Mouse (Mus musculus): ENCODE measurements around the gene Zp1. TPM values are rescaled to one million over a fixed set of nuclear protein-coding genes. Genes with fewer than 3 reads are reported as not detected.
A peak's percentile ranks its signal among the peaks of the same experiment; 100 is the strongest.

Zp1 gene
- total RNA-seq, 2 experiments from 2014 or later: not detected

GRCm38 (mm10) chr19:10892201-10892600 is 28.2 kb downstream of the Zp1 start:
- intact Hi-C loops (cut with DNase I): no loop called here
- no peak for DNase-seq (ENCODE audit: low spot score in 2 of 2)

GRCm38 (mm10) chr19:10881426-10882154 is 38.8 kb downstream of the Zp1 start, which contains the start of gene Tmem109:
Gene Tmem109, minus strand, starts transcription at chr19:10882001.
- DNase-seq (ENCODE audit: low spot score in 2 of 2): peak; percentile 93 to 95
- intact Hi-C loops (cut with DNase I): loop anchor here (1.0 kb wide), 1 partner anchor 11 kb away; no protein-coding TSS in a partner anchor

DNA sequence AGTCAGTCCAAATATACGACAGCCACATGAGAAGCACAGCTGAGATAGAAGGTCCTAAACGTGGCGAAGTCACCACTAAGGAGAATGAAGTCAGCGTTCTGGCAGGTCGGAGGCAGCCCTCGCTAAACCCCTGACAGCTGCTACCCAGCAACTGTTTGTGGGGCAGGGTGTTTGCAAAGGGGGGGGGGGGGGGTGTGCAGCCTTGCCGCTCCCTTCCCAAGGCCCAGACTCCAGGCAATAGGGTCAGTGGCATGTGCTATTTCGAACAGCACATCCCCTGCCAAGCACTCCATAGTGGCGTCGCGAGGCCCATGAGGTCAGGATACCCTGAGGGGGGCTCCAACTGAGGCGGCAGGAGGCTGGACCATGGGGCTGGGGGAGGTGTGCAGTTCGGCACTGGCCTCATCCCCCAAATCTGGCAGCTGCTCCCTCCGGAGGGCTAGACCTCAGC is 39.4 kb downstream of the Zp1 start:
- intact Hi-C loops (cut with DNase I): loop anchor here (1.0 kb wide), 1 partner anchor 11 kb away; no protein-coding TSS in a partner anchor
- no peak for DNase-seq (ENCODE audit: low spot score in 2 of 2)

DNA sequence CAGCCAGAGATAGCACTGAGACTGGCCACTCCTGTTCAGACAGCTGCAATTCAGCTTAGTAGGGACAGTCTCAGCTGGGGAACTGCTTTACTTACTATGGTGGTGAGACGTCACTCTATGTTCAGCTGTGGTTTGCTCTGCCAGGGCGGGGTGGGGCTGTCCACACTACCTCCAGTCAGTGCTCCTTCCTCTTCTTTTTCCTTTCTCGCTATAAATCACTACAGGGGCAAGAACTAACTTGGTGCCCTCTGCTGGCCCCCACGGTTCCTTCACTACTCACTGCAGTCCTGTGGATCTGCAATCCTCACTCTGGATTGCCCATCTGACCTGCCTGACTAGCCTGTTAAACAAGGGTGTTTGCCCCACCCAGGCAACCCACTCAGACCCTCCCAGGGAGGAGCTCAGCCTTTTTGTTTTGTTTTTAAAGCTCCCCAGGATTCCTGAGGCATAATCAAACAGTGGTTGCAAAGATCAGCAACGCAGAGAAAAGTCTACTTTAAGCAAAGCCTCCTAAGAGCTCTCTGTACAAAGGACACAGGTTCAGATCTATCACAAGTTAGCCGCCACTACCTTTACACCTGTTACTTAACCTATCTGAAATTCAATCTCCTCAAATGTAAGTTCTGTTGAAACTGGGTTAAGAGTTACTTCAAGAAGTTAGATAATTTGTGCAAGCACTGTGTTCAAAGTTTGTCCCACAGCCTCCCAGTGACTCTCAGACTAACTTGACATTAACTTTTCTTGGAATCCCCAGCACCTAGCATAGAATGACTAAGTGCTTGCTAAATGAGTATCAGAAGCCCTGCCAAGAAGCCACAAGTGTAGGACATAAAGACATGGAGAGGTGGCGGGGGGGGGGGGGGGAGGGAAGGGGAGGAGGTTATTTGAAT is 40.1 kb downstream of the Zp1 start:
- intact Hi-C loops (cut with DNase I): no loop called here
- DNase-seq (ENCODE audit: low spot score in 2 of 2): peak; percentile 41 to 59

DNA sequence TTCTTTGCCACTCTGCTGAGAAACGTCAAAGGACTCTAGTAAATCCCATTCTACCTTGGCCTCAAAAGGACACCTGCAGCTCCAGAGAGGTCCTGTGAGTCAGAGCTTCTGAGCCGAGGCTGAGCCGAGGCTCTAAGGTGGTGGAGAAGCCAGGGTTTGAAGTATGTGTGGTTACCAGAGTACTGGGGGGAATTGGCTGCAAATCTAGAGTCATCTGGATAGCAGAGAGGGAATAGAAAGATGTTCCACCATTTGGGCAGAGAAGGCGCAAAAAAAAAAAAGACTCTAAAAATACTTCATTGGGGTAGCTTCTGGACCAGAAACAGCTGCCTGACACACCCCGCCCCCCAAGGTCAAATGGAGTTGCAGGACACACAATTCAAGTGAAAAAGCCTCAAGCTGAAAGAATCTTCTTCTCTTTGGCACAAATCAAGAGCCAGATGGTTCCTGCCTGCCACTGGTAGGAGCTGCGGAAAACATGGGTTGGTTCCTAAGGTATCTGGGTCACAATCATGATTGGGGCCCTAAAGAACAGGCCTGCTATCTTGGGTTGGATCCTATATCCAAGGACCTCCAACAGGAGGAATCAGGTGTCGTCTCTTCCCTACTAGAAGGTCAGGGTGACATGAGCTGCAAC is 42.1 kb downstream of the Zp1 start:
- intact Hi-C loops (cut with DNase I): no loop called here

DNA sequence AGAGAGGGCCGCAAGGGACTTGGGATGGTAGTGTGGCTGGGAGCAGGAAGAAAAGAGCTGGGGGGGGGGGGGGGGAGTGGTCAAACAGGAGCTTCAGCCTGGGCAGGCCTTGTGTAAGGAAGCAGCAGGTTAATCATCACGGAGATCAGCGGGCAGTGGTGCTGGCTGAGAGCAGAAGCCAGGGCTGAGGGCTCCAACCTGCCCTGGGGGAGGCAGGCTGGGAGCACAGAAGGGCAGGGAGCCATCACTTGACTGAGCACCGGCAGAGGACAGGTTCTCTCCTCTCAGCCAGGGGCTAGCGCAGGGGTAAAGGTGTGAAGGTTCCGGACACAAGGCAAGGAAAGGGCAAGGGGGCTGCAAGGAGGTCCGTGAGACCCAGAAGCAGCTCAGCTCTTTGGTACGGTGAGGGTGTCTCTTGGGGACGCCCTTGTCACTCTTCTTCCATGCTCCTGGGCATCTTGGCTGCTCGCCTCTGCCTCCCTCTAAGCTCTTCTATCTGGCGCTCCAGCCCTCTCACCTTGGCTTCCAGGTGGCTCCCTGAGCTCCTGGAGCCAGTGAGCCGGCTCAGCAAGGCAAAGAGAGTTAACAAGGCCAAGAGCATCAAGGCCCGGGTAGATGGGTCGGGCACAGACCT is 49.0 kb downstream of the Zp1 start:
- DNase-seq (ENCODE audit: low spot score in 2 of 2): no peak
- intact Hi-C loops (cut with DNase I): no loop called here

More for the DNA sequence above, 42.1 kb downstream of the Zp1 start:
- no peak for DNase-seq (ENCODE audit: low spot score in 2 of 2)

DNA sequence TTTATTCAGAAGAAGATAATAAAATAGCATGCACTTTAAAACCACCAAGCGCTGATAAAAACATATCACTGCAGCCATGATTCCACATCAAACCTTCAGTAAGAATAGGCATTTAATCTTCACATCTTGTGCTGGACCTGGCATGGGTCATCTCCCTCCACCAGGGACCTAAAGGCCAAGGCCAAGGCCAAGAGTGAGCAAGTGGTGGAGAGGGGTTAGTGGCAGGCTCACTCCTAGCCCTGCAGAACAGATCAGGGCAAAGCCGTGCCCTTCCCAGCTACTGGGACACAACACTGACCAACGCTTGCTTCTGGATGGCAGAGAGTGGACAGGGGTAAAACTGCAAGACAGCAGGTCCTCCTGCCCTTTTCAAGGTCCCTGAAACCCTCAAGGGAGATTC is 49.8 kb downstream of the Zp1 start:
- intact Hi-C loops (cut with DNase I): loop anchor here (1.0 kb wide), 1 partner anchor 11 kb away; no protein-coding TSS in a partner anchor
- no peak for DNase-seq (ENCODE audit: low spot score in 2 of 2)

GRCm38 (mm10) chr19:10869886-10870527 is 50.4 kb downstream of the Zp1 start, which contains the start of gene Tmem132a:
Gene Tmem132a, minus strand, starts transcription at chr19:10869940.
- DNase-seq (ENCODE audit: low spot score in 2 of 2): no peak
- intact Hi-C loops (cut with DNase I): loop anchor here (1.0 to 5.0 kb wide), 3 partner anchors 11 to 155 kb away; no protein-coding TSS in a partner anchor

DNA sequence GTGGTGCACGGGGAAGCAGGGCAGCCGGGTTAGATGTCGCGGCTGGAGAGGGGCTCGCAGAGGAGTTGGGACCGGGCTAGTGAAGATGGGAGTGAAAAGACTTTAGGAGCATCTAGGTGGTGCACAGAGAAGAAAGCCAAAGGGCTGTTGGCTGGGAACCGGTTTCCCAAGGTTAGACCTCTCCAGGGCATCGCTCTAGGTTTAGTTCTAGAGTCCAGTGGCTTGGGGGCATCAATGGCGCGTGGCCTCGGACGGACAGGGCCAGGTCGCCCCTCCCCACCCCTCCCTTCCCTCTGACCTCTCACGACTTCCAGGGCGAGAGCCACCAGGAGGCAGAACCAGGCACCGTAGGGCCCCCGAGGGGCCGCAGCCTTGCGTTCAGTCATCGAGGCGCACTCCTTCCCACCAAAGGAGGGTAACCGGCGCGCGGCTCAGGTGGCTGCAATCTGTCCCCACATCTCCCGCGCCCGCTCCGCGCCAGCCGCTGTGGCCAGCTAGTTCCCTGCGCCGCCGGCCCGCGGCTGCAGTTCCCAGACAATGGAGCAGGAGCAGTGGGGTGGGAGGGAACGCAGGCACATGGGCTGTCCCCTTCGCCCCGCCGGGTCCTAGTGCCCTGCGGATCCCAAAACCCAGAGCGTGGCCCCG is 51.1 kb downstream of the Zp1 start:
- intact Hi-C loops (cut with DNase I): loop anchor here (2.0 to 5.0 kb wide), 2 partner anchors 62 to 155 kb away; no protein-coding TSS in a partner anchor
- peak; percentile 84 to 86 for DNase-seq (ENCODE audit: low spot score in 2 of 2)

- intact Hi-C loops (cut with DNase I): loop anchor here (2.0 to 5.0 kb wide), 2 partner anchors 61 to 154 kb away; no protein-coding TSS in a partner anchor
These were observed 51.8 kb downstream of the Zp1 start for GRCm38 (mm10) chr19:10868623-10869141.

GRCm38 (mm10) chr19:10867946-10868622 is 52.3 kb downstream of the Zp1 start:
- peak in 1 of 2 experiments; percentile 49 for DNase-seq (ENCODE audit: low spot score in 2 of 2)
- intact Hi-C loops (cut with DNase I): loop anchor here (2.0 to 5.0 kb wide), 2 partner anchors 61 to 153 kb away; no protein-coding TSS in a partner anchor

More at GRCm38 (mm10) chr19:10868623-10869141, 51.8 kb downstream of the Zp1 start:
- no peak for DNase-seq (ENCODE audit: low spot score in 2 of 2)

- intact Hi-C loops (cut with DNase I): loop anchor here (5.0 kb wide), 1 partner anchor 59 kb away; no protein-coding TSS in a partner anchor
- no peak for DNase-seq (ENCODE audit: low spot score in 2 of 2)
These were observed 54.1 kb downstream of the Zp1 start for GRCm38 (mm10) chr19:10866351-10866750.

Other genes starting within 250 kb of the Zp1 start
- gene Pga5, start 242.6 kb downstream of the Zp1 start, total RNA-seq (2021): not detected
- 10 to 100 TPM; 29.3 to 32.5 TPM for gene Vps37c, start 231.9 kb downstream of the Zp1 start, total RNA-seq (2021)
- under 1 TPM; 0.17 to 0.22 TPM for gene Cd5, start 181.6 kb downstream of the Zp1 start, total RNA-seq (2021)
- gene Cd6, start 90.6 kb downstream of the Zp1 start, total RNA-seq (2021): 1 to 10 TPM; 1.3 to 1.5 TPM
- gene Slc15a3, start 80.9 kb downstream of the Zp1 start, total RNA-seq (2021): 1 to 10 TPM; 1.4 to 1.5 TPM
- 100 to 1,000 TPM; 344 to 360 TPM for gene Tmem132a, start 50.7 kb downstream of the Zp1 start, total RNA-seq (2021)
- 10 to 100 TPM; 41.0 to 48.8 TPM for gene Tmem109, start 38.6 kb downstream of the Zp1 start, total RNA-seq (2021)
- 100 to 1,000 TPM; 185 to 190 TPM for gene Prpf19, start 25.4 kb downstream of the Zp1 start, total RNA-seq (2021)
- gene Ptgdr2, start 16.5 kb upstream of the Zp1 start, total RNA-seq (2021): under 1 TPM; 0.32 to 0.33 TPM
- gene Ccdc86, start 28.6 kb upstream of the Zp1 start, total RNA-seq (2021): 1 to 10 TPM; 8.5 to 8.9 TPM
- not detected for gene Ms4a10, start 54.0 kb upstream of the Zp1 start, total RNA-seq (2021)
- under 1 TPM in 1 of 2 experiments, not detected in 1; 0.80 TPM for gene Ms4a15, start 72.6 kb upstream of the Zp1 start, total RNA-seq (2021)
- not detected for gene Ms4a18, start 97.4 kb upstream of the Zp1 start, total RNA-seq (2021)
- not detected for gene Ms4a8a, start 160.5 kb upstream of the Zp1 start, total RNA-seq (2021)
- not detected for gene 1700017D01Rik, start 210.2 kb upstream of the Zp1 start, total RNA-seq (2021)
- gene 1700025F22Rik, start 244.7 kb upstream of the Zp1 start, total RNA-seq (2021): not detected